Mouse (Mus musculus): ENCODE data around the gene Farsa. TPM values are rescaled to one million over a fixed set of nuclear protein-coding genes. Genes with fewer than 3 reads are reported as not detected.

Gene Farsa
- total RNA-seq, 2 experiments from 2014 or later = 45.8 to 48.2 TPM

GRCm38 (mm10) chr8:84908421-84909161, 51.8 kb downstream of the Farsa start, which contains the start of gene Dnase2a:
Gene Dnase2a (plus strand): TSS chr8:84908560.
- peak; percentile 70 to 73 for DNase-seq (ENCODE audit: low spot score in 2 of 2)

GRCm38 (mm10) chr8:84909162-84909767, 52.5 kb downstream of the Farsa start:
- no peak for DNase-seq (ENCODE audit: low spot score in 2 of 2)

DNA sequence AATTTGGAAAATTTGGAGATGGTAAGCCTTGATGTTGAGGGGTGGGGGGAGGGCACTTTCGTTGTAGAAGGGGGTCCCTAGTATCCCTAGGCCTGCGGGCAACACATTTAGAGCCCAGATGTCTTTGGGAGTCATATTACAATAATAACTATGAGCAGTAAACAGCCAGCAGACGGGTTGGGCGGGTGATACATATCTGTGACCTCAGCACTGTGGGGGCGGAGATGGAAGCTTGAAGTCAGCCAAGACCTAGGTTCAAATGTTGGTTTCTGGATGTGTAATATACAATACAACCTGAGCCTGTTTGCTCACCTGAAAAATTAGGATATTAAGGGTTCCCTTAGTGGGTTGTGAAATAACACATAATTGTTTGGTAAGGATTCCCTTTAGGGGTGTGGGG, 53.2 kb downstream of the Farsa start:
- no peak for DNase-seq (ENCODE audit: low spot score in 2 of 2)

- no peak for DNase-seq (ENCODE audit: low spot score in 2 of 2)
These were observed 53.8 kb downstream of the Farsa start for GRCm38 (mm10) chr8:84910551-84910950.

DNA sequence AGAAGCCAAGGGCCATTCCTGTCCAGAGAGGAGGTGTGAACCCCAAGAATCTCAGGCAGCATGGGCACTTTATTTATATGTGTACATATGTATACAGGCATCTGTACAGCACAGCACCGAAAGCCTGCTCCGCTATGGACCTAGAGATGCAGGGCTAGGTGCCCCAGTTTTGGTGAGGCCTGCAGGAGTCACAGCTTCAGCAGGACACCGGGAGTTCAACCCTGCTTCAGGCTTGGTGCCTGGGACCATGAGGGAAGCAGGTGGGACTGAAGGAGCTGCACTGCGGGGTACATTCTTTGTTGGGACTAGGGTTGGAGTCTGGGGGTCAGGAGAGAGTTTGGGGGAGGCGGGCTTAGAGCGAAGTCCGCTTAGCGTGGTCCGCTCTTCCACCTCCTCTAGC, 55.1 kb downstream of the Farsa start:
- DNase-seq (ENCODE audit: low spot score in 2 of 2) = no peak

DNA sequence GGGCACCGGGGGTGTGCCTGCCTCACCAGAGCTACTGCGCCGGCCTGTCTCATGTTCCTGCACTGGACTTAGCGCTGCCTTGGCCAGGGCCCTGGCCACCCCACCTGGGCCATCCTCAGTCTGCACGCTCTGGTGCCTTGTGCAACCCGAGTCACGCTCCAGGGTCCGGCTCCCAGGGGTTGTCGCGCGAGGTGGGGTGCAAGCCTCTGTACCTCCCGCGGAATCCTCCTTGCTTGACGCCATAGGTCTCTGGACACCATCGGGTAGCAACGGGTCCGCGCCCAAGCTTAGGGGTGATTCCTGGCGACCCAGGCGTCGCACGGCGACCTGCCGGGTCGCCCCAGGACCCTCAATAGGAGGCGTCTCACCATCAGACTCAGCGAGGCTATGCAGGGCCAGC, 55.6 kb downstream of the Farsa start:
- no peak for DNase-seq (ENCODE audit: low spot score in 2 of 2)

DNA sequence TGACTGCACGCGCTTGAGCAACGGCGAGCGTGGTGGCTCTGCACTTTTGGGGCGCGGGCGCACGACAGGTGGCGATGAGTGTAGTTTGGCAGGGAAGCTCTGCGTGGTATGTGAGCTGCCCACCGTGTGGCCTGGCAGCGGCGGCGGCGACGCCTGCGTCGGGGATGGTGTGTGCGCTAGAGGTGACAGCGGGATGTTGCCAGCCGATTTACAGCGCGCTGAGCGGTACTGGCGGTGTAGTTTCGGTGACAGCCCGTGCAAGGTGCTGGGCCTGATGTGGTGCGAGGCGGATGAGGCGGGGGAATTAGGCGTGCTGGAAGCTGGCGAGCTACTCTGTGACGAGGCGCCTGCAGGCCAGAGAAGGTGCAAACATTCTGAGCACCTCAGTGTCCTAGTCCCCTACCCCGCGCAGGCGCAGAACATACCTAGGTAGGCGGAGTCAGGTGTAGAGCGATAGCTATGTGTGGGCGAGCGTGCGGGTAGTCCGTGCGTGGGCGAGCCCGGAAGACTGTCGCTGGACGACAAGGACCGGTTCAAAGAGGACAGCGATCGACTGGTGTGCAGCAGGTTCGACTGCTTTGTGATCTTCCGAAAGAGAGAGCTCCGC, 56.2 kb downstream of the Farsa start:
- DNase-seq (ENCODE audit: low spot score in 2 of 2) = peak; percentile 55 to 70

DNA sequence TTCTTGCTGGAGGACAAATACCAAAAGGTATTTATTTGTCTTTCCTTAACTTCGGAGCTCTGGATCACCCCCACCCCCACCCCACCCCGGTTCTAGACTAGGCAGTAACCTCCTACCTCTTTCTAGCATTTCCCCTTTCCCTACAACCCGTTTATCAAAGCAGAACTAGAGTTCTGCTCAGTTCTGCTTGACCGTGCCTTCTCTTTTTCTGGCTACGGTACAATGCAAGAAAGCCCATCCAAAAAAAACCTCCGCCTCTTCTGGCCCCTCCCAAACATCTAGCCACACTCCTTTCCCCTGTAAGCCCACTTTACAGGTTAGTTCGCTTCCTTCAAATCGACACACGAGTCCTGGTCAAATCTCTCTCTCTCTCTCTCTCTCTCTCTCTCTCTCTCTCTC, 56.7 kb downstream of the Farsa start:
- no peak for DNase-seq (ENCODE audit: low spot score in 2 of 2)

- DNase-seq (ENCODE audit: low spot score in 2 of 2) = no peak
These were observed 57.2 kb downstream of the Farsa start for GRCm38 (mm10) chr8:84913960-84914359.

DNA sequence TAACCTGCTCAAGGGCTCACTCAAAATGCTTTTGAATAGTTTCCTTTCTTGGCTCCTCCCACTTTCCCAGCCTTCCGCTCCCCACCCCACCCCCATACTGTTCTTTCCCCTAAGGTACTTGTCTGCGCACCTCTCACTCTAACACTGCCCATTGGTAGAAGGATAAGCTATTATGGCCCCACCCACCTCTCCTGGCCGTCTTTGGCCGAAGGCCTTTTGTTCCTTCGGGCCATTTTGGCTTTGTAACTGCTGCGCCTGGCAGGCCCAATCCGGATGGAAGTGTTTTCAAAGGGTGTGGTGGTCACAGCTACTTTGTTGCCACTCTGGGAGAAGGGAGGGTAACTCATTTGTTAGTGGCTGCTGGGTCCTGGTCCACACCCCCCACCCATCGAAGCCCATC, 58.5 kb downstream of the Farsa start:
- no peak for DNase-seq (ENCODE audit: low spot score in 2 of 2)

DNA sequence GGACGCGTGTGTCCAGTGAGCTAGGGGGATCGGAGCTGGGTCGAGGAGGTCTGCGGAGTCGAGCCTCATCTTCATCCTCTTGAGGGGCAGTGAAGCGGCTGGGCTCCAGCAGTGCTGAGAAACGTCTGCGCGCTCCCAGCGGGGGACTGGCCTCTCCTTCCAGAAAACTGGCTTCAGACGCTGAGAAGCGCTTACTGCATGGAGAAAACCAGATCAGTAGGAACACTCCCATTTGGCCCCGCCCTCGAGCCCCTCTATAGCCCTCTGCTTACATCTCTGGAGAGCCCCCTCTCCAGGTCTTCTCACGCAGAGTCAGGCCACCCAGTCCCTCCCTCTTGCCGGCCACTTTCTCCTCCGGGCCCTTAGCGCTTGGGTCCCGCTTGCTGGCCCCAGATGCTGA, 61.0 kb downstream of the Farsa start:
- no peak for DNase-seq (ENCODE audit: low spot score in 2 of 2)

DNA sequence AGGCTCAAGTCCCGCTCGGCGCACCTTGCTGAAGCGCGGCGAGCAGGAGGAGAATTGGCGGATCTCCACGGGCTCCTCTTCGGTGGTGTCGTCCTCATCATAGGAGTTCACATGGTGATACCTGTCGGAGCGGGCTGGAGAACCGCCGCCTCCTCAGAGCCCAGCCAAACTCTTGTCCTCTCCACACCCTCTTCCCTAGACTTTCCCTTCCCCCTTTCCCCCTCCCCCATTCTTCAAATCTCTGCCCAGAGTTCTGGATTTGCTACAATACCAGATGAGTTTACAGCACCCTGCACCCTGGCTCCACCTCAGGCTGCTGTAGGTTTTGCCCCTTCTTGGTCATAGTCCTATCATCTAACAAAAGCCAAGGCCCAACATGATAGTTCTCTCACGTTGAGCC, 61.9 kb downstream of the Farsa start:
- no peak for DNase-seq (ENCODE audit: low spot score in 2 of 2)

Small RNAs within 50 kb of the gene (microRNA-seq; reads per million reads assigned to microRNA genes)
- gene Mir7069 = 8.7 to 12.3 reads per million in 2 experiments

Other genes with a start within 250 kb of the Farsa start
- gene Ier2, start 194.1 kb upstream of the Farsa start, total RNA-seq (2021) = 10 to 100 TPM; 15.5 to 19.9 TPM
- 100 to 1,000 TPM in 1 of 2 experiments, 10 to 100 TPM in 1; 99.1 to 101 TPM for gene Trmt1, start 170.7 kb upstream of the Farsa start, total RNA-seq (2021)
- 10 to 100 TPM; 93.7 to 99.0 TPM for gene Nacc1, start 169.1 kb upstream of the Farsa start, total RNA-seq (2021)
- gene Lyl1, start 155.5 kb upstream of the Farsa start, total RNA-seq (2021) = 1 to 10 TPM; 2.6 TPM
- not detected for gene G430095P16Rik, start 134.0 kb upstream of the Farsa start, total RNA-seq (2021)
- 100 to 1,000 TPM; 291 to 300 TPM for gene Nfix, start 56.6 kb upstream of the Farsa start, total RNA-seq (2021)
- gene Dand5, start 34.2 kb upstream of the Farsa start, total RNA-seq (2021) = 10 to 100 TPM; 10.2 to 10.8 TPM
- gene Gadd45gip1, start 25.5 kb upstream of the Farsa start, total RNA-seq (2021) = 10 to 100 TPM; 26.6 to 28.5 TPM
- gene Rad23a, start 16.3 kb upstream of the Farsa start, total RNA-seq (2021) = 10 to 100 TPM; 78.9 to 79.8 TPM
- gene Calr, start 10.1 kb upstream of the Farsa start, total RNA-seq (2021) = 100 to 1,000 TPM; 456 to 475 TPM
- 1 to 10 TPM; 6.7 to 8.4 TPM for gene Syce2, start 15.1 kb downstream of the Farsa start, total RNA-seq (2021)
- gene Gcdh, start 36.9 kb downstream of the Farsa start, total RNA-seq (2021) = 10 to 100 TPM; 34.8 to 39.1 TPM
- gene Klf1, start 44.9 kb downstream of the Farsa start, total RNA-seq (2021) = under 1 TPM in 1 of 2 experiments, not detected in 1; 0.28 TPM
- 1 to 10 TPM; 3.2 to 3.7 TPM for gene Dnase2a, start 51.6 kb downstream of the Farsa start, total RNA-seq (2021)
- gene Mast1, start 80.4 kb downstream of the Farsa start, total RNA-seq (2021) = 10 to 100 TPM; 75.6 to 83.6 TPM
- 1 to 10 TPM in 1 of 2 experiments, under 1 TPM in 1; 0.91 to 1.3 TPM for gene Rtbdn, start 90.0 kb downstream of the Farsa start, total RNA-seq (2021)
- not detected for gene Gm49661, start 112.4 kb downstream of the Farsa start, total RNA-seq (2021)
- 100 to 1,000 TPM; 338 to 344 TPM for gene Prdx2, start 112.6 kb downstream of the Farsa start, total RNA-seq (2021)
- gene Rnaseh2a, start 112.8 kb downstream of the Farsa start, total RNA-seq (2021) = 10 to 100 TPM; 45.8 to 59.8 TPM
- 100 to 1,000 TPM; 119 to 130 TPM for gene Junb, start 121.7 kb downstream of the Farsa start, total RNA-seq (2021)
- gene Hook2, start 133.6 kb downstream of the Farsa start, total RNA-seq (2021) = 1 to 10 TPM; 9.6 to 9.7 TPM
- gene Best2, start 157.5 kb downstream of the Farsa start, total RNA-seq (2021) = not detected
- gene Asna1, start 168.3 kb downstream of the Farsa start, total RNA-seq (2021) = 100 to 1,000 TPM; 130 to 138 TPM
- 100 to 1,000 TPM; 129 to 134 TPM for gene Trir, start 169.8 kb downstream of the Farsa start, total RNA-seq (2021)
- 100 to 1,000 TPM; 171 to 176 TPM for gene Tnpo2, start 179.9 kb downstream of the Farsa start, total RNA-seq (2021)
- gene Fbxw9, start 203.1 kb downstream of the Farsa start, total RNA-seq (2021) = 10 to 100 TPM; 16.2 to 17.5 TPM
- gene Gm5741, start 211.0 kb downstream of the Farsa start, total RNA-seq (2021) = not detected
- 10 to 100 TPM; 63.8 to 68.7 TPM for gene Dhps, start 214.8 kb downstream of the Farsa start, total RNA-seq (2021)
- gene Wdr83os, start 223.8 kb downstream of the Farsa start, total RNA-seq (2021) = 10 to 100 TPM; 58.4 to 64.3 TPM
- gene Wdr83, start 224.3 kb downstream of the Farsa start, total RNA-seq (2021) = 10 to 100 TPM; 24.3 to 24.5 TPM
- gene Man2b1, start 226.3 kb downstream of the Farsa start, total RNA-seq (2021) = 10 to 100 TPM; 30.8 to 36.9 TPM

All from left cerebral cortex, adult 18-20 months (tissue).